Mouse (Mus musculus) thymus, postnatal 14 days (tissue): ENCODE measurements around the gene Ndufs2.

Experiments used
- DNase-seq: peaks from one replicate; pipeline ENCODE4 v3.0.0; 2021

The Ndufs2 gene

DNA sequence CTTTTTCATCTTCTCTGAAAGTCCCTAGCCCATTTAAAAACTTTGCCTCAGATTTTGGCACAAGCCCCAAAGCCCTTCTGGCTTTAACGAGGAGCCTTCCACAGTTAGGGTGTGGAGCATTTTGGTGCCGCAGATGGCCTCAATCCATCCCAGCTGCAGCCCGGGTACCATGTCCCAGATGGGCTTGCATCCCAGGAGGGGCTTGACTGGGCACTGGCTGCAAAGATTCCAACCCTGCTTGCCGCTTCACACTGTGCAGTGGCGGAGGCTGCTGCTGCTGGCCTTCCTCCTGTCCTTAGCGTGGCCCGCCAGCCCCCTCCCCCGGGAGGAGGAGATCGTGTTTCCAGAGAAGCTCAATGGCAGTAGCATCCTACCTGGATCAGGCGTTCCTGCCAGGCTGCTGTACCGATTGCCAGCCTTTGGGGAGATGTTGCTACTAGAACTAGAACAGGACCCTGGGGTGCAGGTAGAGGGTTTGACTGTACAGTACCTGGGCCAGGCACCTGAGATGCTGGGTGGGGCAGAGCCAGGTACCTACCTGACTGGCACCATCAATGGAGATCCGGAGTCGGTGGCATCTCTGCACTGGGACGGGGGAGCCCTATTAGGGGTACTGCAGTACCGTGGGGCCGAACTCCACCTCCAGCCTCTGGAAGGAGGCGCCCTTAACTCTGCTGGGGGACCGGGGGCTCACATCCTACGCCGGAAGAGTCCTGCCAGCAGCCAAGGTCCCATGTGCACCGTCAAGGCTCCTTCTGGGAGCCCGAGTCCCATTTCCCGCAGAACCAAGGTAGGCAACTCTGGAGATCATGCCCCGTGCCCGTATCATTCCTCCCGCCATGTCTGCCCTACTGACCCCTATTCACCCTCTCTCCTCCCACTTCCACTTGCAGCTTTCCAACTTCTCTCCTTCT lies at the start of gene Ndufs2:
TSS of gene Ndufs2 (minus strand) at position 709 of the 914 bp plus-strand sequence.
- no peak for DNase-seq

DNA sequence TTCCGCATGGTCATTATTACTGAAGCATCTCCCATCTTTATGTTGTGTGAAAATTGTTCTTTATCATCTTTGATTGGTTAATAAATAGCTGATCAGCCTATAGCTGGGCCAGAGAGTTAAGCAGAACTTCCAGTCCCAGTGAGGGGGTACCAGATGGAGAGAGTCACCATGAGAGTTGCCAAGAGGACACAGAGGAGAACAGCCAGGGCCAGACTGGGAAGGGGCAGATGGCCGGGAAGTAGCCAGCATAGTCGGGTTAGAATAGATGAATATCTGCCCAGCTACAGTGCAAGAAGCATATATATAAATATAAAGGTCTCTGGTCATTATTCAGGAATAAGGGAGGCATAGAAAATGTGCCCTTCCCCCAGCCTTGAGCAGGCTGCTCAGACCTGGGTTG lies 47.0 kb upstream of the Ndufs2 start:
- DNase-seq: no peak

GRCm38 (mm10) chr1:171295063-171295402 lies 43.8 kb upstream of the Ndufs2 start:
- no peak for DNase-seq

GRCm38 (mm10) chr1:171294298-171295062 lies 43.3 kb upstream of the Ndufs2 start, which contains the start of gene Ufc1:
Gene Ufc1, minus strand, starts transcription at chr1:171295024.
- peak; percentile 81 for DNase-seq

DNA sequence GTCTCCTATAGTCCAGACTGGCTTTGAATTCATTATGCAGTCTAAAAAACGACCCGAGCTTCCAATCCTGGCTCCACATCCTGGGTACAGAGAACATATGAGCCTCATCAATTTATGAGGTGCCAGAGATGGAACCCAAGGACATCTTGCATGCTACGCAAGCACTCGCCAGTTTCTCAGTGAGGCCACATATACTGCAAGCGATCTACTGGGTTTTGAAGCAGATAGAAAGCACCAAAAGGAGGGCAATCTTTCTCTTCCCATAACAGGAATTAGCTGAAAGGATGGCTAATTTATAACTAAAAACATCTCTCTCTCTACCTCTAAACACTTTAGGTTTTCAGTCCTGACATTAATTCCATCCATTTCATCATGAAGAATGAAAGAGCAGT lies 42.7 kb upstream of the Ndufs2 start:
- no peak for DNase-seq

DNA sequence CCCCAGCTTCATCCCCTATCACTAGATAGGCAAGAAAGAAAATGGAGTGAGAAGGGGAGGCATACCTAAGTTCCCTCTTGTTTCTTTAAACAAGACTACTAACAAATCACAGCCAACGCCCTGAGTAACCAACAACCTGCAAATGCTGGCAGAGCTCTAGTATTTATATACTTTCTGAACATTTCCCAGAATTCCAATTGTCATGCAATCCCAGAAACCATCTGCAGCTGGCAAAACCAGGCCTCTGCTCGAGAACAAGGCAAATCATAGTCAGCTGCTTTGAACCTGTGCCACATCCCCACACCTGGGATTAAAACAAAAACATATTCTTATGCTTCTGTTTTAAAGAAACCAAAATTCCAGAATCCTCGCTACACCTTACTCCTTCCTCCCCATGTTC lies 42.2 kb upstream of the Ndufs2 start:
- DNase-seq: no peak

DNA sequence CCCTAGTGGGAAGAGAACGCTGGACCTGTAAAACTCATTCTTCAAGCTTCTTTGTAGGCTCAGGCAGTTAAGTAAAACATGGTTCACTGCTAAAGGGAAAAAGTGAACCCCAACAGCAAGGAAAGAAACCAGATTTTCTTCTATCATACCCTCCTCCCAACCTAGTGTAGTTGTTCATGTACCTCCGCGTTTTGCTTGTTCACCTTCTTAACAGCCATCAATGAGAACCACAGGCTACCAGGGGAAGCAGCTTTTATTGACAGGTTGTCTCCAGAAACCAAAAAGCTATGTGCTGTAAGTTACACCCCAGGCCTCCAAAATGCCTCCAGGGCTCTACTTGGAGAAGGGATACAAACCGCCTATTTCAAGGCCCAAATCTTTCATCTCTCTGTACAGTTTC lies 37.1 kb upstream of the Ndufs2 start:
- DNase-seq: no peak

GRCm38 (mm10) chr1:171287136-171288081 lies 36.2 kb upstream of the Ndufs2 start, which contains the start of gene Usp21:
Gene Usp21, minus strand, starts transcription at chr1:171287991.
- DNase-seq: peak; percentile 95

- no peak for DNase-seq
These were observed 35.3 kb upstream of the Ndufs2 start for GRCm38 (mm10) chr1:171286517-171286916.

DNA sequence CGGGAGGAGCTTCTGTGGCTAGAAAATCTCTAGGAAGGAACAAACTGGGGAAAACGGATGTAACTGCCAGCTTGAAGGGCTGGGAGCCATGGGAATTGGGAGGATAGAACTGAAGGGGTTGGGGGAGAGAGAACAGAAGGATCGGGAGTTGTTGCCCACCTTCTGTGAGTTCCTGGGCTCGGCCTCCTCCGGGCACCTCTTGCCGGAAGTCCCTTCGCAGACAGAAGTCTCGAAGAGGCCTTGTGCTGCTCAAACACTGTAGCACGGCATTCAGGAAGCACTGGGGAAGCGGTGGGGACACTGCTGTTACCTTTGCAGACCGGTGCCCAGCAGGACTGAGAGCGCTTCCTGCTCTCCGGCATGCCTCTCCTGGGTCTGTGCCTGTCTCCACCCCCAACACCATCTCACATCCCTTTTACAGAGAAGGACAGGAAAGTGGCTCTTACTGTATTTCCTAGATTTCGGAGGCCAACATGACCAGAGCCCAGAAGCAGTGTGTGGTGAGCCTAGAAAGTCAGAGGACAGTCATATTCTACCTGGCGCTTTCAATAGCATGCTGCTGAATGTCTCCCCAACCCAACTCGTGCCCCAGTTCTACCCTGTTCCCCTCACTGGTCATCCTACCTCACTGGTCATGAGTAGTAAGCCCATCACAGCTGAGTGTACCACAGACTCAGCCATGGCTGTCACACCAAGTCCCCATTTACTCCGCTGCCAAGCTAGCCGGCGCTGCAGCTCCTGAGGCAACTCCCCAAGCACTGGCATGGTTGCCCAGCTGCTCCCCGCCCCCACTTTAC lies 34.1 kb upstream of the Ndufs2 start:
- no peak for DNase-seq

- DNase-seq: no peak
These were observed 33.3 kb upstream of the Ndufs2 start for GRCm38 (mm10) chr1:171284491-171284890.

GRCm38 (mm10) chr1:171283188-171284160 lies 32.3 kb upstream of the Ndufs2 start:
- DNase-seq: no peak

DNA sequence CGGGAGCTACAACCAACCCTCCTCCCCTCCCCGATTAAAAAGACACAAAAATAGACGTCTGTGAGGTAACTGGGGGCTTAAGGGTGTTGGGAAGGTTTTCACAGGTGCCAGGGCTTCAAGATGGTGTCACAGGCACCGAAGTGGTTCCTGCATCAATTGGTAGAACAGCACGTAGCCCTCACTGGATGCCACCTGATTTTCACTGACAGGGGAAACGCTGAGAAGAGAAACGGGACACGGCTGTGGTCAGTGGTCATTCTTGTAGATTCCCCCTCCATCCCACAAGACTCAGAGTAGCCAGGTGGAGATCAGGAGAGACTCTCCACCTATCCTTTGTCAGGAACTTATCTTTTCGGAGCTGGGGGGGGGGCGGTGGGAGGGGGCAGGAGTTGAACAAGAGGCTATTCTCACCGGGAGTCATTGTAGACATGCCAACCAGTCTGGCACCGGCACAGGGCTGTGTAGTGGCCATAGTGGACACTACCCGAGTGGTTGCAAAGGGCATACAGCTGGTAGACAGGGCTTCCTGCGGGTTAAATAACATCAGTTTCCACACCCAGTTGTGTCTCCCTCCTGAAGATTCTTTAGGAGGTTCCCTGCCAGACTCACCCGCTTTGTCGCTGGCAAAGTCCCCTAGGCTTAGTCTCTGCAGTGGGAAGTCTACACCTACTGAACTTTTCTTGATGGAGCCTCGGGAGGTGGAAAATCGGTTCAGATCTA lies 31.1 kb upstream of the Ndufs2 start:
- DNase-seq: no peak

GRCm38 (mm10) chr1:171281528-171281923 lies 30.3 kb upstream of the Ndufs2 start:
- DNase-seq: peak; percentile 85

- DNase-seq: peak; percentile 89
These were observed 29.8 kb upstream of the Ndufs2 start, which contains the start of gene Ppox for GRCm38 (mm10) chr1:171280916-171281527. Gene Ppox, minus strand, starts transcription at chr1:171281186.

GRCm38 (mm10) chr1:171280250-171280915 lies 29.2 kb upstream of the Ndufs2 start:
- DNase-seq: no peak

DNA sequence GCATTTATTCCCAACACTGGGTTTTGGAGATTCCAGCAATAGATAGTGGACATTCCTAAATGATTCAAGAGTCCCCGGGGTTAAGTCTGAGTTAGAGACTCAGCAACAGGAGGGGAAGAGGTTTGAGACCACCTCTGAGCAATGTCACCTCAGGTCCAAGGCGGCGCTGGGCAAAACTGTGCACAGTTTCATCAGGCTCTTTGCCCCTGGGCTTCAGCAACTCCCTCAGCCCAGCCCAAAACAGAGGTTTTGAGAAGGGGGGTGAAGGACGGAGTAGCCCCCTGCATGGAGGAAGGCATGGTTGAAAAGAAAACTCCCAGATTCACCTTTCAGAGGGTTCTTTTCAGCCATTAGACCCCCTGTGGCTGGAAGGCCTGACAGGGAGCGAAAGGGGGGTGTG lies 28.5 kb upstream of the Ndufs2 start:
- no peak for DNase-seq

DNA sequence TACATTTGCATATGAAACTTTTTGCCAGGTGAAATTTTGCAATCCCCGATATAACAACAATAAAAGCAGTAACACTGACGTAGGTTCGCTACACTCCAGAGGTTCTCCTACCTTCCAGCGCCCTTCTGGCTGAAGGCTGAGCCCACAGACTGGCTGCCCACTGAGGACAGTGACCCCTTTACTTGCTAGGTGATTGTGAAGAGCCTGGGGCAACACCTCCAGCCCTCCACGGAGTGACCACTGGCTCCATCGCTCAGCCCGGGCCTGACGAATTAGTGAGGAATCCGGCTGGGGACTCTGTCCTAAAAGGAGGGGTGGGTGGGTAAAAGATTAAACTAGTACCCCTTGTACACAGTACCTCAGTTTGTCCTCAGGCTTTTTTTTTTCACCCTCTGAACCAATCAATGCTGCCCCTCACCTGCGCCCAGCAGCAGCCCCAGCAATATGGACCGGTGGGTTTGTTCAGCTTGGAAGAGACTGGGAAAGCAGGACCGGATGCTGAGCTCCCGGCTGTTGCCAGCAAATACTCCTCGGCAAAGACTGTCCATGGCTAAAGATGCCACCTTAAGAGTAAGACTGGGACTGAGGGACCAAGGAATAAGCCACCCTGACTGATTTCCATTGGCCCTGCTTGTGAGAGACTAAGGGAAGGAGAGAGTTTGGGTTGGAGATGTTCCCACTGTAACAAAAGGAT lies 28.0 kb upstream of the Ndufs2 start:
- DNase-seq: peak; percentile 3
